Mouse (Mus musculus) MEL (cell line): Measurements from ENCODE around the gene Nosip. TPM values are rescaled to one million over a fixed set of nuclear protein-coding genes. Genes with fewer than 3 reads are reported as not detected.

Experiments
- DNase-seq: peaks from one replicate; pipeline ENCODE4 v3.0.0; 2011; ENCODE audit warnings: low read depth, low spot score
- H3K27ac ChIP-seq: 2 replicates; pipeline ENCODE4 v1.5.1; 2012; ENCODE audit warnings: low read depth, mild to moderate bottlenecking, control low read depth, low read length, moderate library complexity; ENCODE audit not compliant: control insufficient read depth
- H3K27me3 ChIP-seq, 2 experiments: fragments of 150-350 bp in 1 of 2; sonication (generic) in 1 of 2; 2 replicates each; pipeline ENCODE4 v1.6.1; 2012; ENCODE audit warnings: low read length in 2 of 2, mild to moderate bottlenecking in 2 of 2, improper control_type of control experiment in 1 of 2, moderate library complexity in 1 of 2; ENCODE audit not compliant: insufficient read depth in 2 of 2, control insufficient read depth in 1 of 2
- H3K36me3 ChIP-seq, 2 experiments: 2 replicates each; pipeline ENCODE4 v1.6.1; 2012 to 2014; ENCODE audit warnings: low read length in 2 of 2, improper control_type of control experiment in 1 of 2, inconsistent platforms in 1 of 2, mild to moderate bottlenecking in 1 of 2; ENCODE audit not compliant: insufficient read depth in 2 of 2, control insufficient read depth in 1 of 2
- H3K4me1 ChIP-seq, 2 experiments: fragments of 150-350 bp in 1 of 2; sonication (generic) in 1 of 2; 2 replicates each; pipeline ENCODE4 v1.6.1; 2012; ENCODE audit warnings: low read length in 2 of 2, improper control_type of control experiment in 1 of 2, mild to moderate bottlenecking in 1 of 2; ENCODE audit not compliant: insufficient read depth in 2 of 2, control insufficient read depth in 1 of 2
- H3K4me3 ChIP-seq, 2 experiments: fragments of 150-350 bp in 1 of 2; sonication (generic) in 1 of 2; 2 replicates each; pipeline ENCODE4 v1.5.1; 2012; ENCODE audit warnings: low read depth in 2 of 2, low read length in 2 of 2, mild to moderate bottlenecking in 2 of 2, moderate library complexity in 2 of 2, control low read depth in 1 of 2, improper control_type of control experiment in 1 of 2; ENCODE audit not compliant: control insufficient read depth in 1 of 2, insufficient read depth in 1 of 2
- H3K79me2 ChIP-seq: 2 replicates; pipeline ENCODE4 v1.6.1; 2012; ENCODE audit warnings: mild to moderate bottlenecking, low read length, moderate library complexity; ENCODE audit not compliant: control insufficient read depth, poor library complexity, insufficient read depth
- H3K9ac ChIP-seq: 2 replicates; pipeline ENCODE4 v1.6.1; 2012; ENCODE audit warnings: low read depth, mild to moderate bottlenecking, control low read depth, low read length, moderate library complexity; ENCODE audit not compliant: control insufficient read depth, poor library complexity, severe bottlenecking
- H3K9me3 ChIP-seq: fragments of 150-350 bp; sonication (generic); replicated peaks from 2 replicates; pipeline ENCODE4 v1.6.1; 2012; ENCODE audit warnings: mild to moderate bottlenecking, low read length, improper control_type of control experiment, moderate library complexity; ENCODE audit not compliant: insufficient read depth
- BHLHE40 ChIP-seq: IDR thresholded peaks from 2 replicates; pipeline ENCODE4 v1.6.1; 2012; ENCODE audit warnings: low read depth, mild to moderate bottlenecking, inconsistent platforms, low read length, improper control_type of control experiment, borderline replicate concordance
- CHD2 ChIP-seq: IDR thresholded peaks from 2 replicates; pipeline ENCODE4 v1.6.1; 2011; ENCODE audit warnings: low read length, improper control_type of control experiment
- E2F4 ChIP-seq: IDR thresholded peaks from 2 replicates; pipeline ENCODE4 v1.6.1; 2011; ENCODE audit warnings: low read depth, low read length, improper control_type of control experiment, borderline replicate concordance
- ELF1 ChIP-seq: IDR thresholded peaks from 2 replicates; pipeline ENCODE4 v1.6.1; 2014; ENCODE audit warnings: low read depth, mild to moderate bottlenecking, inconsistent platforms, low read length, improper control_type of control experiment, moderate library complexity
- EP300 ChIP-seq, 2 experiments: IDR thresholded peaks; 2 replicates each; pipeline ENCODE4 v1.6.1; 2011; ENCODE audit warnings: improper control_type of control experiment in 2 of 2, low read length in 2 of 2, low read depth in 1 of 2, mild to moderate bottlenecking in 1 of 2
- GABPA ChIP-seq: IDR thresholded peaks from 2 replicates; pipeline ENCODE4 v1.6.1; 2012; ENCODE audit warnings: low read depth, mild to moderate bottlenecking, inconsistent platforms, low read length, improper control_type of control experiment, moderate library complexity
- GATA1 ChIP-seq: IDR thresholded peaks from 2 replicates; pipeline ENCODE4 v1.6.1; 2011; ENCODE audit warnings: low read depth, low read length, improper control_type of control experiment
- HCFC1 ChIP-seq: IDR thresholded peaks from 2 replicates; pipeline ENCODE4 v1.6.1; 2012; ENCODE audit warnings: low read depth, mild to moderate bottlenecking, inconsistent platforms, low read length, improper control_type of control experiment, moderate library complexity
- JUND ChIP-seq: IDR thresholded peaks from 2 replicates; pipeline ENCODE4 v1.6.1; 2011; ENCODE audit warnings: low read depth, mild to moderate bottlenecking, improper control_type of control experiment, low read length
- MAFK ChIP-seq: IDR thresholded peaks from 2 replicates; pipeline ENCODE4 v1.6.1; 2011; ENCODE audit warnings: low read depth, mild to moderate bottlenecking, low read length, improper control_type of control experiment, borderline replicate concordance
- MAX ChIP-seq: IDR thresholded peaks from 2 replicates; pipeline ENCODE4 v1.6.1; 2011; ENCODE audit warnings: low read length, improper control_type of control experiment
- MAZ ChIP-seq: IDR thresholded peaks from 2 replicates; pipeline ENCODE4 v1.6.1; 2012; ENCODE audit warnings: low read depth, mild to moderate bottlenecking, inconsistent platforms, low read length, improper control_type of control experiment
- MYB ChIP-seq: IDR thresholded peaks from 2 replicates; pipeline ENCODE4 v1.6.1; 2011; ENCODE audit warnings: mild to moderate bottlenecking, low read depth, low read length, improper control_type of control experiment
- MYC ChIP-seq: IDR thresholded peaks from 2 replicates; pipeline ENCODE4 v1.6.1; 2011; ENCODE audit warnings: low read depth, mild to moderate bottlenecking, low read length, improper control_type of control experiment, moderate library complexity
- NELFE ChIP-seq: IDR thresholded peaks from 2 replicates; pipeline ENCODE4 v1.6.1; 2011; ENCODE audit warnings: low read depth, low read length, improper control_type of control experiment
- NRF1 ChIP-seq: IDR thresholded peaks from 2 replicates; pipeline ENCODE4 v1.6.1; 2014; ENCODE audit warnings: low read depth, mild to moderate bottlenecking, inconsistent platforms, low read length, improper control_type of control experiment, moderate library complexity; ENCODE audit not compliant: poor library complexity, insufficient read depth, severe bottlenecking
- POLR2A ChIP-seq, 2 experiments: IDR thresholded peaks; 2 replicates each; pipeline ENCODE4 v1.6.1; 2011 to 2012; ENCODE audit warnings: low read length in 2 of 2, mild to moderate bottlenecking in 2 of 2, control low read depth in 1 of 2, improper control_type of control experiment in 1 of 2, low read depth in 1 of 2, moderate library complexity in 1 of 2; ENCODE audit not compliant: control insufficient read depth in 1 of 2, insufficient read depth in 1 of 2, poor library complexity in 1 of 2
- POLR2AphosphoS2 ChIP-seq: IDR thresholded peaks from 2 replicates; pipeline ENCODE4 v1.6.1; 2011; ENCODE audit warnings: low read length, improper control_type of control experiment
- POLR2AphosphoS5 ChIP-seq: IDR thresholded peaks from 2 replicates; pipeline ENCODE4 v1.6.1; 2012; ENCODE audit warnings: low read depth, borderline replicate concordance, mild to moderate bottlenecking, inconsistent platforms, low read length, moderate library complexity, mixed read lengths
- RCOR1 ChIP-seq: IDR thresholded peaks from 2 replicates; pipeline ENCODE4 v1.6.1; 2012; ENCODE audit warnings: low read depth, mild to moderate bottlenecking, inconsistent platforms, low read length, improper control_type of control experiment
- SIN3A ChIP-seq: IDR thresholded peaks from 2 replicates; pipeline ENCODE4 v1.6.1; 2012; ENCODE audit warnings: low read length, improper control_type of control experiment, inconsistent platforms
- SMC3 ChIP-seq: IDR thresholded peaks from 2 replicates; pipeline ENCODE4 v1.6.1; 2011; ENCODE audit warnings: low read depth, low read length, improper control_type of control experiment
- TAL1 ChIP-seq: IDR thresholded peaks from 2 replicates; pipeline ENCODE4 v1.6.1; 2012; ENCODE audit warnings: mild to moderate bottlenecking, inconsistent platforms, low read length, moderate library complexity, mixed read lengths
- TBP ChIP-seq: IDR thresholded peaks from 2 replicates; pipeline ENCODE4 v1.8.0; 2011; ENCODE audit warnings: low read depth, low read length, improper control_type of control experiment
- TCF12 ChIP-seq: IDR thresholded peaks from 2 replicates; pipeline ENCODE4 v1.6.1; 2014; ENCODE audit warnings: low read depth, mild to moderate bottlenecking, inconsistent platforms, low read length, improper control_type of control experiment, moderate library complexity
- USF1 ChIP-seq: IDR thresholded peaks from 2 replicates; pipeline ENCODE4 v1.6.1; 2014; ENCODE audit warnings: low read depth, mild to moderate bottlenecking, inconsistent platforms, low read length, improper control_type of control experiment, moderate library complexity
- ZC3H11A ChIP-seq: IDR thresholded peaks from 2 replicates; pipeline ENCODE4 v1.6.1; 2012; ENCODE audit warnings: low read depth, mild to moderate bottlenecking, inconsistent platforms, low read length, improper control_type of control experiment
- ZMIZ1 ChIP-seq: IDR thresholded peaks from 2 replicates; pipeline ENCODE4 v1.6.1; 2012; ENCODE audit warnings: low read depth, mild to moderate bottlenecking, inconsistent platforms, low read length, improper control_type of control experiment, moderate library complexity
- ZNF384 ChIP-seq: IDR thresholded peaks from 2 replicates; pipeline ENCODE4 v1.6.1; 2012; ENCODE audit warnings: low read depth, mild to moderate bottlenecking, inconsistent platforms, low read length, improper control_type of control experiment
- polyA plus RNA-seq, 2 experiments: library from polyadenylated mRNA; stranded (reverse) in 1 of 2; unstranded in 1 of 2; fragments of >175 nt in 1 of 2; fragments of >200 nt in 1 of 2; gene quantifications; 2 replicates each; pipeline versions ENCODE4 v1.2.1 to v1.2.4; 2012; ENCODE audit warnings: low replicate concordance in 2 of 2, low read depth in 1 of 2; ENCODE audit not compliant: insufficient read length in 2 of 2, insufficient read depth in 1 of 2, missing spikeins in 1 of 2
- total RNA-seq: library from RNA; depleted of rRNA; stranded (reverse); fragments of 300-350 nt; gene quantifications from 2 replicates; pipeline ENCODE4 v1.2.3, GENCODE M21; 2012

Nosip gene
- total and polyA plus RNA-seq, 3 experiments = 50.7 to 78.9 TPM; not detected in 1

DNA sequence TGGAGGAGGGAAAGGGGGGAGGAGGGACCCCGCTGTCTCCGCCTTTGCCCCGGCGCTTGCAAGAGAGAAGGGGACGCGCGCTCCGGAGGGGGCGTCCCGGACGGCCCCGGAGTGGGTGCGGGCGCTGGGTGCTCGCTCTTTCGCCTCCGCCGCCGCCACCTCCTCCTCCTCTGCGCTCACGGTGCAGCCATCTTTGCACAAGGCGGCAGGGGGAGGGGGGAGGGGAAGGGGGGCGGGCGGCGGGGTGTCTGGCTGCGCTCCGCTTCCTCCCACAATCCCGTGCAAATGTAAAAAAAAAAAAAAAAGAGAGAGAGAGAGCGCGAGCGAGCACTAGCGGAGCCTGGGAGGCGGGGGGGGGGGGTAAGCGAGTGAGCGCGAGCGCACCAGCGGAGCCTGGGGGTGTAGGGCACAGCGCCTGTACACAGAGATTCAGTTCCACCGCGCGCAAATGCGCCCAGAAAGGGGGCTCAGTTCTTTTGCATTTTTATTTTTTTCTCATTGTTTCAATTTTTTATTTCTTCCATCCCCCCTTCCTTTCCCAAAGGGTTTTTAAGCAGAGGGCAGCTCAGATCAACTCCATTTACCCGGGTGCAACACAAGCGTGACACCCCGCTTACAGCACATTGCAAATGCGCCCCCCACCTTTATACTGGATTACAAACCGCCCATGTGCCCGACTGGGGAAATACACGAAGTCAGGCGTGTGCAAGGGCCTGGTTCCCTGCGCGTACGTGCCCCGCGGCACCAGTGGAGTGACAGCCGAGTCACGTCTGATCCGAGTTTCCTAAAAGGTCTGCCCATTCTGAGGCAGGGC, 8.9 kb upstream of the Nosip start (continued):
- TF ChIP-seq MYB = no peak
- no peak for TF ChIP-seq NRF1
- peak; percentile 72 for TF ChIP-seq HCFC1
- no peak for TF ChIP-seq TAL1
- TF ChIP-seq RCOR1 = no peak
- TF ChIP-seq ZC3H11A = no peak
- peak; percentile 94 for TF ChIP-seq ZNF384
- TF ChIP-seq USF1 = no peak
- TF ChIP-seq POLR2AphosphoS2 = 0 out of 2 replicates have a peak, but pooled peaks have one; percentile 29
- no peak for TF ChIP-seq ZMIZ1
- TF ChIP-seq POLR2AphosphoS5 = no peak; the same call in 1 of the 2 replicates
- no peak for TF ChIP-seq GATA1

DNA sequence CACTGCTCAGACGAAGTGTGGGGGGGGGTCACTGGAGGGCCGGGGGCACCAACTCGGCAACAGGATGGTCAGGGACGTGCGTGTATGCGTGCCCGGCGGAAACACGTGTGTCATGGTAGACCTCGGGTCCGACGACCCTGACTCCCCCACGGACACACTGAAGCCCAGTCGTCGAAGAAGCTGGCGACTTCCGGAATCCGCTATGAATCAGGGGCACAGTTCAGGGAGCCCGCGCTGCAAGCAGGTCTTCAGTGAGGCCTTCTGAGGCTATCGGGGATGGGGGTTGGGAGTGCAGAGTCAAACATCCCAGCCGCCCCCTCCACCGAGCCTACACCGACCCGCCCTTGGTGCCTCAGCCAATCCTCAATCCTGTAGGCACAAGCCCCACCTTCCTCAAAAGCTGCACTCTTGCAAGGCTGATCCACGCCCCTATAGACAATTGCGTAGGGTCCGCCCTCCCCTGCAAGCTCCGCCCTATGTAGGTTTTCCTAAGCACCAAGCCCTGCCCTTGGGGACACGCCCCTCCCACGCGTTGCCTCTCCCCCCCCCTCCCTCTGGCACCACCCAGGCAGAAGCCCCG, 8.2 kb upstream of the Nosip start:
- Histone ChIP-seq H3K4me3 (peak overlapping the region; percentile 52 to 81), H3K4me1 (peaks cover 3 to 15% of the 10 kb centered on the region in 2 experiments; a peak in 3 of 4 replicates), H3K27me3 (no peaks in the 10 kb centered on the region), H3K36me3 (peaks cover 0 to 5% of the 10 kb centered on the region in 2 experiments; a peak in 2 of 4 replicates), H3K27ac (peak overlapping the region; percentile 84), H3K79me2 (peaks cover 25% of the 10 kb centered on the region), H3K9me3 (no peaks in the 10 kb centered on the region), H3K9ac (peak overlapping the region; percentile 77)
- peak; percentile 100 for DNase-seq
- TF ChIP-seq MAX (peak; percentile 66; the same call in 1 of the 2 replicates), POLR2A (IDR thresholded peaks at IDR 0.05; ENCODE audit: control insufficient read depth in 1 of 2, insufficient read depth in 1 of 2, low read depth in 1 of 2, low read length in 2 of 2, poor library complexity in 1 of 2) (peak; percentile 63 to 96; a peak in 3 of 4 replicates), E2F4 (0 out of 2 replicates have a peak, but pooled peaks have one; percentile 71), NELFE (peak; percentile 94), EP300 (IDR thresholded peaks at IDR 0.05; ENCODE audit: low read depth in 1 of 2, low read length in 2 of 2) (0 out of 4 replicates have a peak, but pooled peaks of 1 of the 2 experiments have one; percentile 26), JUND (no peak), MAZ (peak; percentile 94), TBP (peak; percentile 93), NRF1 (0 out of 2 replicates have a peak, but pooled peaks have one; percentile 42), HCFC1 (peak; percentile 81), SIN3A (peak; percentile 75), CHD2 (peak; percentile 70; the same call in 1 of the 2 replicates), BHLHE40 (no peak), ELF1 (peak; percentile 88), GABPA (no peak), USF1 (peak; percentile 48; the same call in 1 of the 2 replicates), ZNF384 (peak; percentile 68), MYC (peak; percentile 14; the same call in 1 of the 2 replicates), SMC3 (no peak), TCF12 (peak; percentile 84), MAFK (no peak), POLR2AphosphoS2 (peak; percentile 97), ZMIZ1 (peak; percentile 95), GATA1 (no peak)
